Mouse (Mus musculus) C2C12 (cell line): ENCODE measurements around the gene Spata13.

Experiments
- CEBPB ChIP-seq: IDR thresholded peaks from one replicate; pipeline ENCODE4 v1.6.1; 2011; ENCODE audit warnings: low read depth, mild to moderate bottlenecking, control low read depth, moderate library complexity
- CTCF ChIP-seq: IDR thresholded peaks from one replicate; pipeline ENCODE4 v1.5.1; 2011; ENCODE audit not compliant: control insufficient read depth, insufficient read depth, insufficient read length
- FOSL1 ChIP-seq: IDR thresholded peaks from one replicate; pipeline ENCODE4 v1.8.0; 2011; ENCODE audit warnings: mild to moderate bottlenecking, low read length; ENCODE audit not compliant: poor library complexity, insufficient read depth, severe bottlenecking
- MAX ChIP-seq: IDR thresholded peaks from one replicate; pipeline ENCODE4 v1.6.1; 2011; ENCODE audit warnings: mild to moderate bottlenecking, control low read depth
- USF1 ChIP-seq: IDR thresholded peaks from one replicate; pipeline ENCODE4 v1.6.1; 2011; ENCODE audit warnings: low read depth, mild to moderate bottlenecking, control low read depth, moderate library complexity

- no peak for TF ChIP-seq FOSL1
- TF ChIP-seq MAX: no peak
- no peak for TF ChIP-seq CTCF
- TF ChIP-seq CEBPB: no peak
- TF ChIP-seq USF1: no peak
Observed at GRCm38 (mm10) chr14:60741490-60741981, 107.7 kb downstream of the Spata13 start.
